ENCODE assay signal across 21 mouse cellular contexts in the genomic region with DNA sequence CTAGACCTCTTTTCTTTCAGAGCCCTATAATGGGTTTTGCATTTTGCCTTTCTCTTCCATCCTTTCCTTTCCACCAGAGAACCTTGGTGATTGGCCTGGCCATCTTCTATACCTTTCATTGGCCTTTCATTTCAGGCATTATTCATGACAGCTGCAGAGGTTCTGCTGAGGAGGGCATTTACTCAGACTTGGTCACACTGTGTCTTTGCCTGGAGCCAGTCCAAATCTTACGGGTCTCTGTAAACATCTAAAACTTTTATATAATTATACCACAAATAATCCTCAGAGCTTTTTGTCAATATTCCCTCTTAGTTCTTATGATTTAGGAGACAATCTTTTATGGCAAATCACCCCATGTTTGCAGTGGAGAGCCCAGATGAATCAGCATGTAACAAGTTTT.
DNase-seq lines count a peak whose midpoint lies in the region; ATAC-seq and TF ChIP-seq lines count a peak whose summit lies in the region.
"Had no signal": no experiment of that assay in that cellular context is flagged by ENCODE, and none has a peak within 500 bp of the region (broad histone marks: within the 10 kb centered on the region; RNA-seq: fewer than 3 reads in every experiment).

No protein-coding gene starts in this region.

- no peak for DNase-seq in hindbrain, postnatal 0 days (ENCODE audit: low spot score)
- no peak for DNase-seq in forebrain, embryonic 11.5 days (ENCODE audit: low spot score)
- peak; percentile 48 for DNase-seq in midbrain, embryonic 14.5 days
- no peak for DNase-seq in ovary, postnatal 14 days (ENCODE audit: low spot score)
- no peak for DNase-seq in ovary, postnatal 10 days (ENCODE audit: low spot score)
- DNase-seq in embryo, embryonic 10.5 days (ENCODE audit: low spot score): no peak
- DNase-seq: B cell, adult 2 months; cerebellum, adult 8-10 months; heart, postnatal 14 days; kidney, adult 2 months; kidney, postnatal 10 days; layer of hippocampus, postnatal 36 days; liver, postnatal 0 days; right cerebral cortex, adult 18-20 months; thymus, postnatal 25 days had no signal

- no peak for ATAC-seq in hindbrain, embryonic 13.5 days (ENCODE audit: low FRiP score)
- ATAC-seq in hindbrain, postnatal 0 days: no peak
- no peak for ATAC-seq in forebrain, embryonic 11.5 days (replicated peaks; ENCODE audit: low FRiP score)
- no peak for ATAC-seq in forebrain, embryonic 16.5 days
- ATAC-seq in midbrain, embryonic 14.5 days (ENCODE audit: low FRiP score, low TSS enrichment): no peak
- ATAC-seq: inflammation-experienced regulatory T-cells, adult 6 months; liver, postnatal 0 days had no signal

- peaks cover 13% of the 10 kb centered on the region; the same call in 1 of the 2 replicates for H3K4me1 ChIP-seq in hindbrain, embryonic 13.5 days (replicated peaks)
- 0 out of 2 replicates have a peak, but pooled peaks cover 3% of the 10 kb centered on the region for H3K4me1 ChIP-seq in hindbrain, postnatal 0 days (ENCODE audit: insufficient read depth, low read length)
- peaks cover 11% of the 10 kb centered on the region for H3K4me1 ChIP-seq in forebrain, embryonic 11.5 days (replicated peaks; ENCODE audit: control insufficient read depth, insufficient read depth, low read length)
- peaks cover 17% of the 10 kb centered on the region for H3K4me1 ChIP-seq in forebrain, embryonic 16.5 days (replicated peaks; ENCODE audit: control insufficient read depth, insufficient read depth, low read length)
- peaks cover 44% of the 10 kb centered on the region for H3K4me1 ChIP-seq in midbrain, embryonic 14.5 days (ENCODE audit: control insufficient read depth, insufficient read depth, low read length)
- H3K4me1 ChIP-seq: embryonic facial prominence, embryonic 15.5 days had no signal

- H3K27ac ChIP-seq in hindbrain, embryonic 13.5 days: peak overlapping the region; percentile 61
- H3K27ac ChIP-seq in hindbrain, postnatal 0 days: no peak overlapping the region
- H3K27ac ChIP-seq in forebrain, embryonic 11.5 days (ENCODE audit: low read depth, low read length): peak overlapping the region; percentile 31; the same call in 1 of the 2 replicates
- H3K27ac ChIP-seq in forebrain, embryonic 16.5 days (ENCODE audit: low read length): peak overlapping the region; percentile 44; the same call in 1 of the 2 replicates
- H3K27ac ChIP-seq in midbrain, embryonic 14.5 days (replicated peaks; ENCODE audit: low read depth, low read length): peak overlapping the region; percentile 34
- H3K27ac ChIP-seq: embryonic facial prominence, embryonic 15.5 days; layer of hippocampus, adult 2 months had no signal

- no peaks in the 10 kb centered on the region for H3K36me3 ChIP-seq in hindbrain, embryonic 13.5 days
- H3K36me3 ChIP-seq in hindbrain, postnatal 0 days (ENCODE audit: insufficient read depth, low read length): no peaks in the 10 kb centered on the region
- H3K36me3 ChIP-seq in forebrain, embryonic 11.5 days (ENCODE audit: control insufficient read depth, insufficient read depth, low read length): no peaks in the 10 kb centered on the region
- no peaks in the 10 kb centered on the region for H3K36me3 ChIP-seq in forebrain, embryonic 16.5 days (ENCODE audit: control insufficient read depth, insufficient read depth)
- no peaks in the 10 kb centered on the region for H3K36me3 ChIP-seq in midbrain, embryonic 14.5 days (ENCODE audit: control insufficient read depth, insufficient read depth, low read length)
- H3K36me3 ChIP-seq: embryonic facial prominence, embryonic 15.5 days had no signal

- H3K4me3 ChIP-seq in hindbrain, embryonic 13.5 days: no peak overlapping the region
- no peak overlapping the region for H3K4me3 ChIP-seq in hindbrain, postnatal 0 days (ENCODE audit: low read length)
- H3K4me3 ChIP-seq in forebrain, embryonic 11.5 days (ENCODE audit: low read depth, low read length): no peak overlapping the region
- no peak overlapping the region for H3K4me3 ChIP-seq in forebrain, embryonic 16.5 days (replicated peaks; ENCODE audit: low read length)
- no peak overlapping the region for H3K4me3 ChIP-seq in midbrain, embryonic 14.5 days (replicated peaks; ENCODE audit: low read depth, low read length)
- H3K4me3 ChIP-seq: embryonic facial prominence, embryonic 15.5 days; layer of hippocampus, adult 2 months had no signal

- 33% methylated on average over 1 of the region's 1 CpGs for WGBS in hindbrain, embryonic 13.5 days
- WGBS in hindbrain, postnatal 0 days: 30% methylated on average over 1 of the region's 1 CpGs
- WGBS in forebrain, embryonic 11.5 days: 61% methylated on average over 1 of the region's 1 CpGs
- WGBS in forebrain, embryonic 16.5 days: 25% methylated on average over 1 of the region's 1 CpGs
- WGBS in midbrain, embryonic 14.5 days: 26% methylated on average over 1 of the region's 1 CpGs

- H3K27me3 ChIP-seq in hindbrain, embryonic 13.5 days: no peaks in the 10 kb centered on the region
- no peaks in the 10 kb centered on the region for H3K27me3 ChIP-seq in hindbrain, postnatal 0 days (ENCODE audit: insufficient read depth, low read length)
- no peaks in the 10 kb centered on the region for H3K27me3 ChIP-seq in forebrain, embryonic 11.5 days (ENCODE audit: control insufficient read depth, insufficient read depth, low read length)
- no peaks in the 10 kb centered on the region for H3K27me3 ChIP-seq in forebrain, embryonic 16.5 days (replicated peaks; ENCODE audit: control insufficient read depth, insufficient read depth, low read length)
- no peaks in the 10 kb centered on the region for H3K27me3 ChIP-seq in midbrain, embryonic 14.5 days (ENCODE audit: control insufficient read depth, insufficient read depth, low read length)
- H3K27me3 ChIP-seq: embryonic facial prominence, embryonic 15.5 days had no signal

- no peak overlapping the region for H3K4me2 ChIP-seq in hindbrain, embryonic 13.5 days
- no peak overlapping the region for H3K4me2 ChIP-seq in hindbrain, postnatal 0 days (ENCODE audit: low read depth, low read length)
- H3K4me2 ChIP-seq in forebrain, embryonic 11.5 days (ENCODE audit: low read depth, low read length, severe bottlenecking): no peak overlapping the region
- H3K4me2 ChIP-seq in forebrain, embryonic 16.5 days (ENCODE audit: low read length): no peak overlapping the region; the same call in 1 of the 2 replicates
- no peak overlapping the region for H3K4me2 ChIP-seq in midbrain, embryonic 14.5 days (ENCODE audit: low read length)
- H3K4me2 ChIP-seq: embryonic facial prominence, embryonic 15.5 days; heart, embryonic 11.5 days had no signal

- H3K9me3 ChIP-seq in hindbrain, embryonic 13.5 days: no peaks in the 10 kb centered on the region
- no peaks in the 10 kb centered on the region for H3K9me3 ChIP-seq in hindbrain, postnatal 0 days (ENCODE audit: low read length)
- no peaks in the 10 kb centered on the region for H3K9me3 ChIP-seq in forebrain, embryonic 11.5 days (ENCODE audit: control insufficient read depth, low read length)
- no peaks in the 10 kb centered on the region for H3K9me3 ChIP-seq in forebrain, embryonic 16.5 days (ENCODE audit: control insufficient read depth, low read length)
- H3K9me3 ChIP-seq in midbrain, embryonic 14.5 days (ENCODE audit: control insufficient read depth, low read length): no peaks in the 10 kb centered on the region
- H3K9me3 ChIP-seq: embryonic facial prominence, embryonic 15.5 days had no signal

- H3K9ac ChIP-seq in hindbrain, embryonic 13.5 days: no peak overlapping the region
- H3K9ac ChIP-seq in hindbrain, postnatal 0 days (replicated peaks; ENCODE audit: low read length): no peak overlapping the region
- H3K9ac ChIP-seq in forebrain, embryonic 11.5 days (ENCODE audit: low read length): no peak overlapping the region
- H3K9ac ChIP-seq in forebrain, embryonic 16.5 days (replicated peaks; ENCODE audit: low read depth, low read length): no peak overlapping the region
- no peak overlapping the region for H3K9ac ChIP-seq in midbrain, embryonic 14.5 days (replicated peaks; ENCODE audit: low read length)
- H3K9ac ChIP-seq: embryonic facial prominence, embryonic 15.5 days; liver, postnatal 0 days had no signal

- no peak for TF ChIP-seq CTCF in hindbrain, postnatal 0 days (IDR thresholded peaks at IDR 0.05; ENCODE audit: low read depth)
